Mouse (Mus musculus) myocyte (in vitro differentiated cells): Measurements from ENCODE around the gene S100a10.

Source experiments
- CEBPB ChIP-seq: IDR thresholded peaks from 2 replicates; pipeline ENCODE4 v1.6.1; 2011; ENCODE audit warnings: mild to moderate bottlenecking, moderate library complexity; ENCODE audit not compliant: poor library complexity, insufficient read depth, severe bottlenecking
- E2F4 ChIP-seq: IDR thresholded peaks from one replicate; pipeline ENCODE4 v1.6.1; 2011; ENCODE audit warnings: mild to moderate bottlenecking, control low read depth, moderate library complexity; ENCODE audit not compliant: insufficient read depth
- MYOD1 ChIP-seq, 3 experiments: IDR thresholded peaks; one replicate each; pipeline ENCODE4 v1.6.1; 2011; ENCODE audit warnings: control low read depth in 2 of 3, low read depth in 2 of 3, mild to moderate bottlenecking in 2 of 3, moderate library complexity in 1 of 3; ENCODE audit not compliant: insufficient read length in 2 of 3, control insufficient read depth in 1 of 3
- MYOG ChIP-seq, 3 experiments: IDR thresholded peaks; one replicate each; pipeline ENCODE4 v1.6.1; 2011; ENCODE audit warnings: control low read depth in 2 of 3, low read depth in 2 of 3, mild to moderate bottlenecking in 2 of 3; ENCODE audit not compliant: insufficient read length in 2 of 3, control insufficient read depth in 1 of 3, insufficient read depth in 1 of 3
- POLR2A ChIP-seq: IDR thresholded peaks from one replicate; pipeline ENCODE4 v1.6.1; 2011; ENCODE audit warnings: low read depth, mild to moderate bottlenecking, control low read depth, moderate library complexity; ENCODE audit not compliant: insufficient read length
- POLR2AphosphoS2 ChIP-seq: IDR thresholded peaks from one replicate; pipeline ENCODE4 v1.6.1; 2011; ENCODE audit warnings: low read depth, control low read depth; ENCODE audit not compliant: insufficient read length
- REST ChIP-seq: IDR thresholded peaks from one replicate; pipeline ENCODE4 v1.6.1; 2011; ENCODE audit warnings: mild to moderate bottlenecking, control low read depth, moderate library complexity; ENCODE audit not compliant: insufficient read depth, insufficient read length
- SRF ChIP-seq: IDR thresholded peaks from one replicate; pipeline ENCODE4 v1.6.1; 2011; ENCODE audit warnings: low read depth; ENCODE audit not compliant: control insufficient read depth, insufficient read length
- TCF12 ChIP-seq: IDR thresholded peaks from one replicate; pipeline ENCODE4 v1.6.1; 2011; ENCODE audit warnings: mild to moderate bottlenecking, control low read depth; ENCODE audit not compliant: poor library complexity, insufficient read depth, severe bottlenecking
- TCF3 ChIP-seq: IDR thresholded peaks from one replicate; pipeline ENCODE4 v1.6.1; 2011; ENCODE audit warnings: low read depth, control low read depth; ENCODE audit not compliant: insufficient read length
- USF1 ChIP-seq: IDR thresholded peaks from one replicate; pipeline ENCODE4 v1.6.1; 2011; ENCODE audit warnings: low read depth, mild to moderate bottlenecking, control low read depth, moderate library complexity

DNA sequence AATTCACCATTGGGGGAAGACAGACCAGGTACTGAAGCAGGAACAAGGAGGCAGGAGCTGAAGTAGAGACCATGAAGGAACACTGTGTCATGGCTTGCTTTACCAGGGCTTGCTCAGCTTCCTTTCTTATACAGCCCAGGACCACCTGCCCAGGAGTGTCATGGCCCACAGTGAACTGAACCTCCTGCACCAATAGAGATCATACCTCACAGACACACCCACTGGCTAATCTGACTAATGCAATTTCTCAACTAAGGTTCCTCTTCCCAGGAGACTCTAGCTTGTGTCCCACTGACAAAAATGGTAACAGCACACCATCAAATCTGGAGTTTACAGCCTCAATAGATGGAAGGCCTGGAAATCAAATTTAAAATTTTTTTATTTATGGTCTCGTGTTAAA, 35.4 kb downstream of the S100a10 start:
- no peak for TF ChIP-seq POLR2AphosphoS2
- no peak for TF ChIP-seq POLR2A
- TF ChIP-seq USF1, result no peak
- no peak for TF ChIP-seq TCF12
- TF ChIP-seq SRF, result no peak
- no peak for TF ChIP-seq E2F4
- TF ChIP-seq MYOD1 (IDR thresholded peaks at IDR 0.05; ENCODE audit: control insufficient read depth in 1 of 3, insufficient read length in 2 of 3, low read depth in 2 of 3), result no peak
- no peak for TF ChIP-seq REST
- TF ChIP-seq MYOG (IDR thresholded peaks at IDR 0.05; ENCODE audit: control insufficient read depth in 1 of 3, insufficient read depth in 1 of 3, insufficient read length in 2 of 3, low read depth in 2 of 3), result no peak
- no peak for TF ChIP-seq TCF3
- no peak for TF ChIP-seq CEBPB
